Mouse (Mus musculus) adrenal gland, postnatal 10 days (tissue): ENCODE measurements around the gene Tmem135. TPM values are rescaled to one million over a fixed set of nuclear protein-coding genes. Genes with fewer than 3 reads are reported as not detected.

ENCODE experiments used
- DNase-seq: peaks from one replicate; pipeline ENCODE4 v3.0.0; 2021; ENCODE audit warnings: mixed read lengths
- total RNA-seq, 2 experiments: library from RNA; stranded (reverse); gene quantifications; 2 replicates each; pipeline ENCODE4 v1.2.3; 2021

Tmem135 gene
- total RNA-seq, 2 experiments from 2014 or later, result 90.8 to 97.3 TPM

DNA sequence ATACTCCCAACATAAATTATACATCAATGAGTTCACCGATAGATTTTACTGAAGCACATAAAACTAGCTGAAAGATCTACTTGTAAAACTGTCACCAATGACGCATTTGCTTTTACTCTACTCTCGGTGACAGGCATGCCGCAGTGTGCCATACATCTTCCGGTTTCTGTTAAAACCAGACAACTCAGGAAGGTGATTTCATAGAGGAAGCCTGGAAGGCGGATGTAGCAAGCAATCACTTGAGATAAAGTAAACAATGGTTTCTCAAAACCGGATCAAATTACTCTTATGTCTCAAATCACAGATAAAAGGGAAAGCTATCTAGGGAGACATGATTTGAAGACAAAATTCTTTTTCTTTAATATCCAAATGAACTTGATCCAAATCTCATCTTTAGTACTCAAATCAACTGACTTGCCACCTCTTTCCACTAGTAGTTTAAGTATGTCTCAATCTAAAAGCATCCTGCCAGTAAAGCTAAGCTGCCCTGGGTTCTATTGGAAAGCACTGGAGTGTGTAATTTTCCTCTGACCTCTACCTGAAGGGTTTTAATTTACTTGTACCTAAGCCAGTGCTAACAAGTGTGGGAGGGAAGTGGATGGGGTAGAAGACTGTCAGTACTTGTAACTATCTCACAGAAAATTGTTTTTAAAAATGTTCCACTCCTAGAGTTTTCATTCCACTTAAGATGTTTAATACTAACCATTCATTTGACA lies 155.7 kb downstream of the Tmem135 start:
- DNase-seq, result no peak

DNA sequence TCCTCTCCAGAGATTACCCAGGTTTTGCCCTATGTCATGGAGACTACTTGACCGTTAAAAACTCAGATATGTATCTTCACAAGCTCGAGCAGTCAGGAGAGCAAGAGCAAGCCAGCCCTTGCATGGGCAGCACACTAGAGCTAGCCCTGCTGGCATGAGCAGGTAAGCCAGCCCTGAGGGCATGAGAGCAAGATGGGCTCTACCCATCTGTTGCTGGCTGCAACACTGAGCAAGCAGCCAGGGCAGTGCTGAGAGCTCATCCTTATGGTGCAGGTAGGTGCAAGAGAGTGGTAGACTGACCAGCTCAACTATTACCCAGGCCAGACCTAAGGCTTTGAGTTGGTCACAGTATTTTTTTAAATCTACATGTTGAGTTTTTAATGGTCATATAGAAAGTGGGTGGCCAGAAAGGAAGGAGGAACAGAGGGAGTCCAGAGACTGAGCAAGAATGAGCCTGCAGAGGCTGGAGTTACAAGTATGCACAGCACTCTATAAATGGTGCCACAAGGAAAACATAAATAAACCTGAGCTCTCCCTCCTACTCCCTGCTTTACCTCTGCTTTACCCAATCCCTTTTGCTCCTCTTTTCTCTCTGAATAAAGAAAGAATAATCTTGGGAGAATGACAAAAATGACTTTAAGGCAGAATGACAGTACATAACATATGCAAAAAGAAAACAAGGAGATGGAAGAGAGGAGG lies 156.9 kb downstream of the Tmem135 start:
- DNase-seq, result no peak

DNA sequence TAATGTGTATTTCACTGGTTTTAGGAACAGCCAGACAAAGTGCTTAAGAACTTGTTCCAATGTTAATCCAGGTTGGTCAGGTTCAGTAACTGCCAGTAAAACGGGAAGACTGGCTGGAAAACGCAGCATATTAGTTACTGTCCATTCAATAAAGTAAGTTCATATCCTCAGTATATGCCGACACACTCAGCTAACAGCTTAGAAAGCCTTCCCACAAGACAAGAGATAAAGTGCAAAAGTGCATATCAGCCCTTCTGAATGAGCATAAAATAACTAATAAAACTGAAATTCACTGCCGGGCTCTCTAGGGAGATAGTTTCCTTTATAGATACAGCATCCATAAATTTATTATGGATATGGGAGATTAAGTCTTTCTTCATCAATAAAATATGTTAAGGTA lies 161.5 kb downstream of the Tmem135 start:
- DNase-seq, result no peak

DNA sequence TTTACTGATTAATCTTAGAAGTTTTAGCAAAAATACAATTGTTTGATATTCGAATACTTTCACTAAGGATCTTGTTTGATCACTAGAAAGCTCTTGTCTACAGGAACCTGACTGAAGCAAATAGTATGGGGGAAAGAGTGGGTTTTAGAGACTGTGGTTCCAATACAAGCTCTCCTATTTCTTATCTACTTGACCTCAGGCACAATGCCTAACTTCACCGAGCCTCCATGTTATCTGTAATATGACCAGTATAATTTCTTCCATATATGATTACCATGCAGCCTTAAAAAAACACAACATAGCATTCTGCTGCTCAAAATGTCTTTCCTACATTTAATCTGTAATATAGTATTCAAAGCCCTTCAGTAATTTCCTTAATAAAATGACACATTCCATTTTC lies 161.9 kb downstream of the Tmem135 start:
- DNase-seq, result no peak

DNA sequence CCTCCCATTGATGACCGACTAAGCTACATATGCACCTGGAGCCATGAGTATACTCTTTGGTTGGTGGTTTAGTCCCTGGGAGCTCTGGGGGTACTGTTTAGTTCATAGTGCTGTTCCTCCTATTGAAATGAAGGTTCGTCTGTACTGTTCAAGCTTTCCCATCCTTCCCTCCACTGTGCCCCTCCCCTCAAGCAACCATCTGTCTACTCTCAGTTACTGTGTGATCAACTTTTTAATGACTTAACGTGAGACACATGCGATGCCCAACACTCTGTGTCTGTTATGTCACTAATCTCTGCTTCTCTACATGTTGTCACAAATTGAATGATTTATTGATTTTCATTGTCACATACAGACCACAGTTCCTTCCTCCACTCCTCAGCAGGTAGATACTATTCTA lies 164.4 kb downstream of the Tmem135 start:
- no peak for DNase-seq

DNA sequence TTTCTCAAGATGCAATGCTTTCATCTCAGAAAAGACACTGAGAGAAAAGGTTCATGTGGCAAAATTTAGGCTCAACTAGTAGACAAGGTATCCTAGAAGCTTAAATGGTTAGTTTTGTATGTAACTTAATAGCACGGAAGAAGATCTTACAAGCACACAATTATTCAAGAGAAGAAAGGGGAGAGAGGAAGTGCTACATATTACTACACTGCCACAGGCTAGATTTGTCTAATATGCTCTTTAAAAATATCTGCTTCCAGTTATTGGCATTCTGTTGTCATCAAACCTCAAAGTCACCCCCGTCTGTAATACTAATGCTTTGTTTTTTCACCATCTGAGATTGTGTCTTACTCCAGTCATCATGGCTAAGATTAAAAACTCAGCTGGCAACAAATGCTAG lies 167.4 kb downstream of the Tmem135 start:
- DNase-seq, result no peak

DNA sequence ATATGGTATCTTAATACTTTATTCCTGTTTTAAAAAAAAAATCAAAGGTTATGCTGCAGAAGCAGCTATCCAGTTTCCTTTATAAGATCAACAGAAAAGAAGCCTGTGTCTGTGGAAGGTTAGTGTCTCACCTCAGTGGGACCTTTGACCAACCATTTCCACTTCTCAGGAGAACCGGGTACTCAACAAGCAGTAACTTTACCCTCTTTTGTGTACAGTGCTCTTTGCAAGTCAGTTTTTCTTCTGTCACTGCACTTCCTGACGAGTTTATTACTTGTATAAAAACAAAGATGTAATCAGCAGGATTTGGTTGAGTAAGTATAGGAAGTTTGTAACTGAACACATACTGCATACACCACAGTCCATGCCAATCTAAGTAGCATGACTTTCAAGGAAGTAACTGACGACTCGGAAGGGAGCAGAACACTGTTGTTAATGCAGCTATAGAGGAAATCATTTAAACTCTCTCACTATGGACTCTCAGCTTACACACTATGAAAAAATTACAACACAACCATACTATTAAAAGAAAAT lies 168.0 kb downstream of the Tmem135 start:
- DNase-seq, result no peak

DNA sequence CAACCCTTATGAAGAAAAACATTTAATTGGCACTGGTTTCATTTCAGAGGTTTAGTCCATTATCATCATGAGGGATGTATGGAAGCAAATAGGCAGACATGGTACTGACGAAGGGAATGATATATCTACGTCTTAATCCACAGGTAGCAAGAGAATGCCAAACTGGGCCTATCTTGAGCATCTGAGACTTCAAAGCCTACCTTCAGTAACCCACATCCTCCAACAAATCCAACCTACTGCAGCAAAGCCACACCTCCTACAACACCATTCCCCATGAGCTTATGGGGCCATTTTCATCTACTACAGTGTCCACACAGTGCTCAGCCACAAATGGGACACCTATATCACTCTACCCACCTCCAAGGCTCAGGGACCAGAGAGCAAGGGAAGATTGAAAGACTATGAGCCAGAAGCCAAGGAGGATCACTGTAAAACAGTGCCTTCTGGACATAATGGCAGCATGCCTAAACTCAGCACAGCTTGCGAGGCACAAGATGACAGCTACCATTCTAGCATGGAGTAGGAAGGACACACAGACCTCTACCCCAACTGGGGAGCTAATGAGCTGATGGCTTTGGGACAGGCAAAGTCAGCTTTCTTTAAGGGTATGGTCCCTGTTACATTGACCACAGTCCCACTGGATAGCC lies 171.4 kb downstream of the Tmem135 start:
- DNase-seq, result no peak

DNA sequence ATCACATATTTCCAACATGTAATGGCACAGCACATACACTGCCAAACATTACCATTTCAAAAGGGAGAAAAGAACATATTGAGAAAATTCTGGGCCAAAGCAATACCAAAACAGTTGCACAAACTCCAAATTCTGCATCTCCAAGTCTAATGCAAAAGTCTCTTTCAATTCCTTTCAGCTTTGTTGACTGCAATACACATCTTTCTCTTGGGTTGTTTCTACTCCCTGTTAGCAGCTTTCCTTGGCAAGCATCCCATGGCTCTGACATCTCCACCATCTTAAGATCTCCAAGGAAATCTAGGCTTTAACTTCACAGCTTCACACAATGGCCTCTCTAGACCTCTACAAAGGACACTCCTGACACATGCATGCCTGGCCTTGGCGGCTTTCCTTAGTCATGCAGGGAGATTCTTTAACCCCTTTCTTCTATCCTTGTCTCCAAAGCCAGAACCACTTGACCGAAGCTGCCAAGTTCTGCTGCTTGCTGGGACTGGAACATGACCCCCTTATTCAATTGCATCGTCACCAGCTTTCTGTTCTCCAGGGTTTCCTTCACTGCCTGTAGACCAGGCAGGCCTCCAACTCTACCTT lies 172.7 kb downstream of the Tmem135 start:
- peak; percentile 14 for DNase-seq

DNA sequence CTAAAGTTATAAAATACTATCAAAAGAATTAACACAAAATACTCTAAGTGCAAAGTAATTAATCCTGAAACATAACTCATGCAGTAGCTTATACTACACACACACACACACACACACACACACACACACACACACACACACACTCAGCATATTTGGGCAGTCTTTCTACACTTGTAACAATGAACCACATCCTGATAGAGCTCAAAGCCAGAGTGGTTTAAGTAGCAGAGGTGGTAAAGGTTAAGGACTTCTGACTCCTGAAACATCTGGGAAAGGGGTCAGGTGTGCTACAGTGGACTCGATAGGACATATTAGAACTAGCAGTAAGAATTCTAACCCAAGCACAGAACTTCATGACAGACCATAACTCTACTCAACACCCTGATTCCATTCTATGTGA lies 181.4 kb downstream of the Tmem135 start:
- DNase-seq, result no peak

DNA sequence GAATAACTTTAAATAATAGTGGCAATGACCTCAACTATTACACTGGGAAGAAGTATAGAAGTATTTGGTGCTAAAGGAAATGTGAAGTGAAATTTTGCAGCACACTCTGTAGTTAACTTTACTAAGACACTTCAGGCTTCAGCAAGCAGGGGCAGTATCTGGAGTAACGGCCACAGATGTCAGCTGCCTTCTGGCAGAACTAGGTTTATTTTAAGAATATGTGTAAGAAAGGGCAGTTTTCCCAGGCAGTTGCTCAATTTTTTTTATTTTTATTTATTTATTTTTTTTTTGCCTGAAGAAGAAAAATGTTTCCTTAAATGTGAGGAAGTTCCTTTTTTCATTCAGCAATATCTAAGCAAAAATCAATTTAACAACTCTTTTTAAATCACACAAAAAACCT lies 187.4 kb downstream of the Tmem135 start:
- DNase-seq, result peak; percentile 10

DNA sequence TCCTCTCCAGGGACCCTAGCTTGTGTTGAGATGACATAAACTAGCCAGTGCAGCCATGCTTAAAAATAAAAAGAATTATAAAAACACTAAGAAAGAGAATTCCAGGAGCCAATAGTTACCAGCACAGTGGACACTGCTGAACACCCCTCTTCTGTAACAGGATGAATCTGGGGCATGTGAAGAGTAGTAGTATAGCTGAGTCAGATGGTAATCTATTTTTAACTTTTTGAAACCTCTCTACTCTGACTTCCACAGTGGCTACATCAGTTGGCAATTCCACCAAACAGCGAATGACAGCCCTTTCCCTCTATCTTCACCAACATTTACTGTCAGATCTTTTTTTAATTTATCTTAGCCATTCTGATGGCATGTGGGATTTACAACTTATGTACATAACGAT lies 187.9 kb downstream of the Tmem135 start:
- no peak for DNase-seq

DNA sequence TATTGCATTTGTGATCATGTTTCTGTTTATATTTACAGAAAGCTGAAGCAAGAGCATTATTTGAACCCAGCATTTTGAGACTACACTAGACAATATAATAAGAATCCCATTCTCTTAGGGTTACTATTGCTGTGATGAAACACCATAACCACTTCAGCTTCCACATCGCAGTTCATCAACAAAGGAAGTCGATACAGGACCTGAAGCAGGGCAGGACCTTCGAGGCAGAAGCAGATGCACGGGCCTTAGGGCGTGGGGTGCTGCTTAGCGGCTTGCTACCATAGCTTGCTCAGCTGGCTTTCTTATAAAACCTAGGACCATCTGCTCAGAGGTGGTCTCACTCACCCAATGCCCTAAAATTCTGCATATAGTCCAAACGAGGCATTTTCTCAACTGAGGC lies 188.3 kb downstream of the Tmem135 start:
- no peak for DNase-seq

DNA sequence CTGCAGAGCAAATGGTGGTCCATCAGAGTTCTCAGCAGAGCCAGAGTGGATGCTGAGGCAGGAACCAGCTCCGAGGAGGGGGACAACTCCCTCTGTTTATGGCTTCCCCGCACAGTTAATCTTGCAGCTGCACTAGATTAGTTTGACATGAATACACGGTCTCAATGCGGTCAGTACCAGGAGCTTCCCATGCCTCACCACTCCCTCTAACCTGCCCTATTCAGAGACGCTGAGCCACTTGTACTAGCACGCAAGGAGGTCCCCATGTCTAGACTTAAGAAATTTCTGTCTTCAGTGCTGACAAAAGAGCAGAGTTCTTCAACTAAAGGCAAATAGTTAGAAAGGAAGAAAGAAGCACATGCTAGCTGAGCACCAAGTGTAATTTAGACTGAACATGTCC lies 193.5 kb downstream of the Tmem135 start:
- no peak for DNase-seq

DNA sequence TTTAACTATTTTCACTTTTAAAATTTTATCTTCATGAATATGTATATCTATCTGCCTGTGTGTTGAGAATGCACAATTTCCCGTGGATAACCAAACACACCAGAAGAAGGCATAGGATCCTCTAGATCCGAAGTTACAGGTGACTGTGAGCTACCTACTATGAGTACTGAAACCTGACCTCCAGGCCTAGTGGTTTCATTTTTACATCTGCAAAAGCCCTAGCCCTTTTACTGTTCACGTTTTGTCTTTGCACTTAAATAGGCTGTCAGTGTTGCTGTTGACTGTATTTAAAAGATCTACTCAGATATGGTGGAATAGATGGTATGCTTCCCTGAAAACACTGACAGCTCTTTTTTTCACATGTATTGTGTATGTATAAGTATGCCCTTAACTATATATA lies 197.9 kb downstream of the Tmem135 start:
- DNase-seq, result no peak

DNA sequence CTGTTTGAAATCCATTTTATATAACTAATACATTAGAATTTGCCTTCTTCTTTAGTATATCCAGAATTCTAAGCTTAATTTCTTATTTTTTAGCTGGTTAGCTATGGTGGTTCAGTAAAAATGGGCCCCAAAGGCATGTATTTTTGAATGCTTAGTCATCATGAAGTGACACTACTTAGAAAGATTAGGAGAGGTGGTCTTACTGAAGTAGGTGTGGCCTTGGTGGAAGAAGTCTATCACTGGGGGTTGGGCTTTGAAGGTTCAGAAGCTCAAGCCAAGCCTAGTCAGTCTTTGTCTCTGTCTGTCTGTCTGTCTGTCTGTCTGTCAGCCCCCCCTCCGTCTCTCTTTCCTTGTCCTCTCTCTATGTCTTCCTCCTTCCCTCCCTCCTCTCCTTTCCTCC lies 198.6 kb downstream of the Tmem135 start:
- DNase-seq, result no peak

DNA sequence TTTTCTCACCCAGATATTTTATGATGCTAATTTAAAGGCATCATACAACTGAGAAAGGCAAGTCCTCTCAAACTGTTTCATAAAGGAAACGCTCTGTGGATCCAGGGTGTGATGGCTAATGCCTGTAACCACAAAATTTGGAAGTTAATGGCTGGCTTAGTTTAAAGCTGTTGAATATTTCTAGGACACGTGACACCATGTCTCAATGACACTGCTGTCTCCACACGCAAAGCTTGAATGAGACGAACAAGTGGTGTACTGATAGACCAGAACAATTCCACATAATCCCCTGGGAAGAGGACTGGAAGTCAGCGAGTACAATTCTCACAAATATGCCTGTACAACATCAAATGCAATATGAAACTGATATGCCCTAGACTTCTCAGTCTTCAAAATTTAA lies 200.9 kb downstream of the Tmem135 start:
- DNase-seq, result no peak

DNA sequence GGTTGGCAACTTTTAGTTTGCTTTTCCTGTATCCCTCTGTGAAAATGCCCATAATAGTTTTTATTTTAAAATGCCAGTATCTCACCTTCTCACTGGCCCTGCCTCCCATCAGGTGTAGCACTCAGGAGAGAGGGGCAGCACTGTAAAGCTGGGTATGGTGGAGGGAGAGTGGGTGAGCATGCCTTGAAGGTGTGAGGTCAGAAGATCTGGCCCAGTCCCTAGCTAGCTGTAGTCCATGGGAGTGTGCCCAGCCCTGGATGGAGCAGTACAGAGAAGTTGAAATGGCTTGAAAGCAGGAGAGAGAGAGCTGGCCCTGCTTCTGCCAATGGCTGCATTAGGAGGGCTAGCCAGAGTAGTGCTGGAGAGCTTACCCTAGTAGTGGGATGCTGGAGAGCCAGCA lies 202.1 kb downstream of the Tmem135 start:
- DNase-seq, result no peak

DNA sequence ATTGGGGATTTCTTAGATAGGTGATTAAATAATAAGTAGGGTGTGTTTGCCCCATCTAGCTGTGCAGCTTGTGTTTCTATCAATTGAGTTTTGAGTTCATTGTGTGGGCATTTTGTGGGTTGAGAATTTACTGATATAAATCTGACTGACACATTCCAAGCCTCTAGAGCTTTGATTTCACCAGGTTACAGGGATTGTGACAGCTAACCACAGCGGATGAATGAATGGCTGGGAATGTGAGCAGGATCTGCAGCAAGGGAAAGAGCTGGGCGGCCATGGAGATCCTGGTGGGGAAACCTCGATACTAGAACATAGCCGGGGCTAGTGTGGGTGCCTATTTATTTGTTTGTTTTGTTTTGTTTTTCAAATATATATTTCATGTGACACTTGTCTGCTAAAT lies 205.5 kb downstream of the Tmem135 start:
- no peak for DNase-seq

DNA sequence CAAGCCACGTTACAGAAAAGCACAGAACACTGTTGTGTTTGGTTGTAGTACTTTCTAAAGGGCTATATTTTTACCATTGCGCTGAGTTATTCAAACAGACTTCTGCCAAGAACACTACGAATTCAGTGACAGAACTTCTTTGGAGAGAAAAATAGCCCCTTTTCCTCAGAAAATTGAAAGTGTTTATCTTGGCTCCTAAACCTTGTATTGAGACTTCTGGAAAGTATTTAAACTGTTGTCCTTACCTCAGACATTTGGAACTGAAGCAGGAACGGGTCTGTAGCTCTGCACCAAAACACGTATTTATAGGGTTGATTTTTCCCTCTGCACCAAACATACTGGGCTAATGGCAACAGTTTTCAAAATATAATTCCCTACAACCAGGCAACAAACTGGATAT lies 210.6 kb downstream of the Tmem135 start:
- no peak for DNase-seq

DNA sequence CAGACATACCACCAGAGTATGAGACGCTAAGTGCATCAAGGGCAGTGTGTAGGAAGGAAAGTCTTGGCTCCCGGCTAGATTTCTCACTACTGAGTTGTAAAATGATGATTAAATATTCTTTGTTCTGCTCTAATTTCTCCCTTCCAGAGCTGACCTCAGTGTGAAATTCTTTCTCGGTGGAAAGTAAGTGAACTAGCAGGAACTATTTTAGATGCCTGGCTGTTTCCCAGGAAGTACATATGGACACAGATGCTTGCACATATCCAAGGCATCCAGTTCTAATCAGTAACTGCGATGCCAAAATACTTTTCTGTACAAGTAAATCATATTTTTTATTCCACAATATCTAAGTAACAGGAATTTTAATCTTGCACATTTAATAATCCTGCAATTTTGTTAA lies 220.1 kb downstream of the Tmem135 start:
- no peak for DNase-seq

DNA sequence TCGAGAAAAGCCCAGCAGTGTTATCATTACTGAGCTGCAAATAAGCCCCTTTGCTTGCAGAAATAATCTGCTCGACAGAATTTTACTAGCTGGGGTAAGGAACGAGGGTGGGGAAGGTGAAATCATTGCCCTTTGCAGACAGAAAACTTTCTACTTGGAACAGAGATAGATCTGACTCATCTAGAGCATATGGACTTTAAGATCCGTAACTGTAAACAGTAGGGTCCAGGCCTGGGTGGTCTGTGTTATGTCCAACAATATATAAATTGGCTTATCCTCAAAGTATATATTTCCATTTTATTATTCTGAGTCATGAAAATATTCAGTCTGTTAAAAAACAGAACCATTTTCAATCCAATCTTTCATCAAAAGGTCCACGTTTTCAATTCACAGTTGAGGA lies 221.1 kb downstream of the Tmem135 start:
- no peak for DNase-seq

DNA sequence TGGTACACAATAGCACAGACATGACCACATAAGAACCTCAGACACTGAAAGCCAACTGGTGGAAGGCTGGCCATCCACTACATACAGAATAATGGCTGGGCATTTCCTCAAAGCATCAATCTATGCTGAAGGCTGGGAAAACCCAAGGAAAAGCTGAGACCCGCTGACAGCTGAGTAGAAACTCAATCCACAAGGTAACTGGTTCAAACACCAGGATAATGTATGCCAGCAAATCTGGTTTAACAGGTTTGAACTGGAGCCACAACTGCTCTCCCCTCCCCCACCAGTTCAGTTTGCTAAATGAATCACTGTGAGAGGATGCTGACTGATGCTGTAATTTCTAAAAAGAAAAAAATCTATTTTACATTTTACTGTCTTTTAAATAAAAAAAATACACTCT lies 222.7 kb downstream of the Tmem135 start:
- DNase-seq, result no peak
